Mouse (Mus musculus) cerebellum, adult 8-10 months (tissue): ENCODE data around the gene Cltrn.

Source experiments
- DNase-seq: peaks from one replicate; pipeline ENCODE4 v3.0.0; 2022

Cltrn gene

DNA sequence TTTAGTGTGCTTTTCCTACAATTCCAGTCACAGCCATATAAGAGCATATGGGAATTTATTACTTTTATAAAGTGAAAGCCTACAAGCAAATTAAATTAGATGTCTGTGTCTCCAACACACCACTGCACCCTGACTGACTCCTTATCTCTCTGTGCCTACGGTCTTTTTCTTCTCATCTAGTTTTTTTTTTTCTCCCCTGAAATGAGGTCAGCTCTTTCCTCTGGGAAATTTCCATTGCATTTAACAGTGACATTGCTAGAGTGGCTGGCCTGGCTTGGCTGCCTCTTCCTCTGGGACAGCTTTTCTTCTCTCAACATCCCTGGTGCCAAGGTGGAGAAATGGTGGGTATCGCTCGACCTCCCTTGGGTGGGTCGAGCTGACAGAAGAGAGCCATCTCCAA lies at the start of gene Cltrn:
TSS of gene Cltrn (plus strand) at position 249 of the 400 bp plus-strand sequence.
- DNase-seq: peak; percentile 8

- DNase-seq: no peak
Observed at GRCm38 (mm10) chrX:164038882-164039281, 49.7 kb upstream of the Cltrn start.

DNA sequence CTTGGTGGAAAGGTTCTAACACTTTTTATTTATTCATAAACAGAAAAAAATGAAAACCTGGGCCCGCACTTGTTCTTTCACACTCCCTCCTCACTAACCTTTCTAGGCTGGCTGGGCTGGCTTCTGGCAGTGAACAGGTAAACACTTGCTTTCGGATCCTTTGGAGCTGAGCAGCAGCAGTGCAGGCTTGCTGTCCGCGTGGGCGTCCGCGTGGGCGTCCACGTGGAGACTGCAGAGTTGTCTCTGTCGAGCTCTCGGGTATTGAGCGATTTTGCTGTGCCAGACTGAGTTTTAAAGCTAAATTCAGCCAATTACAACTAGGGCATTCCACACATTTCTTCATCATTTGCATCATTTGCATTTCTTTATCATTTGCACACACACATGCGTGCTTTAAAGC lies 46.6 kb upstream of the Cltrn start:
- no peak for DNase-seq

DNA sequence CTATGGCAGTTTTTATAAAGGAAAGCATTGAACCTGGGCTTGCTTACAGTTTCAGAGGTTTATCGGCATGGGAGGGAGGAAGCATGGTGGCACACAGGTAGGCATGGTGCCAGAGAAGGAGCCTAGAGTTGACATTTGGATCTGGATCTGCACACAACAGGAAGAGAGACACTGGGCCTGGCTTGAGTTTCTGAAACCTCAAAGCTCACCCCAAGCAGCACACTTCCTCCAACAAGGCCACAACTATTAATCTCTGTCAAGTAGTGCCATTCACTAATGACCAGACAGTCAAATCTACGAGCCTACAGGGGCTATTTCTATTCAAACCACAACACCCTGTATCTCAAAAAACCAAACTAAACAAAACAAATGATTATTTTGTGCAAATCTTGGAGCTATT lies 41.9 kb upstream of the Cltrn start:
- no peak for DNase-seq

DNA sequence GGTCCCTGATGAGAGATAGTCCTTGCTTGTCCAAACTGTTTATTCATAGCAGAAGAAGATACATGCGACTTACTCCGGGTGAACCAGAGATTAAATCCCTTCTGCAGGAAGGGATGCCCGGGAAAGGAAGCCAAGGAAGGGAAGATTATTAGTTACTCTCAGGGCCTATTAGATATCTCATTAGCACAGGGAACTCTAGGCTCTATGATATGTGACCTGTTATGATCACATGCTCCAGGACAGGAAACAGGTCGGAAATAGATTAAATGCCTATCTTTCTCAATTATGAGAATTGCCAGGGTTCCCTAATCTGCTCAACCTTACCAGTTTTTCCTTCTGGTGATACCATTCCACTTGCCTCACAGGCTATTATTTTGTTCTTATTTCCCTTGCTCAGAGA lies 32.9 kb upstream of the Cltrn start:
- no peak for DNase-seq

DNA sequence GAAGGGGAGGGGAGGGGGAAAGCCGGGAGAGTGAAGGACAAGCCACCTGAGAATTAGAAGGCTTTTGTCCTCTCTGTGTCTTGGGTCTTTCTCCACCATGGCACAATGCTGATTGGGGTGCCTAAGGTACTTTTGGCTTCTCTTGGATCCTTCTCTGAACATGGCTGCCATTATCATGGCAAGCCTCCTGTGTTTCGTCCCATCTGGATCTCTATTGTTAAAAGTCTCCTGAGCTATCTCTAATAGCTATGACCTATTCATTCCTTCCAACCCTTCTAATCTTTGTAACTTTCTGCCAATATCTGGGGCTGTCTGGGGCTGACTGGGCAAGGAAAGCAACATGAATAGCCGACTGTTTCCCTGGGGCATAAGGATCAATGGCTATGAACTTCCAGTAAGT lies 30.1 kb upstream of the Cltrn start:
- DNase-seq: no peak

- no peak for DNase-seq
Observed at GRCm38 (mm10) chrX:164059070-164059469, 29.6 kb upstream of the Cltrn start.

GRCm38 (mm10) chrX:164066185-164066584 lies 22.4 kb upstream of the Cltrn start:
- DNase-seq: peak; percentile 40

DNA sequence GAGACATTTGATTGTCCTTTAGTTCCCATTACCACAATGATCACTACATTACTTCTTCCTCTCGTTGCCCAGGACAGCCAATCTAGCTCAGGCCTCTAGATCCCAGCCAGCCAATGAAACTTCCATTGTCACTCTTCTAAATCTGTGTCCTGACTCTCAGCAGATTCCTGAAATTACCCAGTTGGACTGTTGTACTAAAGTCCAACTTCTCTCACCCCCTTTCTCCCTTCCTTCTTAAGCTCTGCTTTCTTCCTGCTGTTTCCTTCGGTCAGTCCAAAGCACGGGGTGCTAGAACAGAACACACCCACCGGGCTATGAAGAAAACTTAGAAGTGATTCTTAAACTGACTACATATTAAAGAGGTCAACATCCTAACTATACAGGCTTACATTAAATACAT lies 19.7 kb upstream of the Cltrn start:
- no peak for DNase-seq

GRCm38 (mm10) chrX:164076040-164076775 lies 12.4 kb upstream of the Cltrn start, which contains the start of gene Siah1b:
Gene Siah1b, minus strand, starts transcription at chrX:164076493.
- DNase-seq: peak; percentile 91

DNA sequence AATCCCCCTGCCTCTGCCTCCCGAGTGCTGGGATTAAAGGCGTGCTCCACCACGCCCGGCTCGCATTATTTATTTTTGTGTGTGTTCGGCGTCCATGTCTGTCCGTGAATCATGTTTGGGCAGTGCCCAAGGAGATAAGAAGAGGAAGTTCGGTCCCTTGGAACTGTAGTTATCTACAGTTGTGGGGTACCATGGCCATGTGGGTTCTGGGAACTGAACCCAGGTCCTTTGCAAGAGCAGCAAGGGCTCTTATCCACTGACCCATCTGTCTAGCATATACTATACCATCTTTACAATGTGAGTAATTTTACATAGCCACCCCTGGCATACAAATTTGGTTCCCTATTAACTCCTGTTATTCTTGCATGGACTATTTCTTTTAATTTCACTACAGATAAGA lies 6.6 kb upstream of the Cltrn start:
- no peak for DNase-seq

DNA sequence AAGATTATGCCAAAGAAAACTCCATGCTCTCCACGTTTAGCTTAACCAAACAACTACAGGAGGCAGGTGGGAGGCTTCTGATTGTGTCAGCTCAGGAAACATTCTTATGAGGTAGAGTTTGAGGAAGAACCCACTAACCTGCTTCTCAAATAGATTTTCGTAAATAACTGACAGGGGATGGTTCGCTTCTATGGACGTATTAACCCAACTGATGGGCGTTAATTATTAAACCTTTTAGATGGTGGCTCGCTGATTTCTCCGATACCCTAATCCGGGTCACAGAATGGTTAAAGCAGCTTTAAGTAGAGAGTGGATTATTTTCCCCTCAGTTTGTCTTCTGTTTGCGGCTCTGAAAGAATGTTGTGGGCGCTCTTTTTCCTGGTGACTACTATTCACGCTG lies 1.3 kb downstream of the Cltrn start:
- DNase-seq: no peak

GRCm38 (mm10) chrX:164092300-164093169 lies 3.9 kb downstream of the Cltrn start:
- DNase-seq: no peak

- no peak for DNase-seq
Observed at GRCm38 (mm10) chrX:164093435-164093834, 4.8 kb downstream of the Cltrn start.

DNA sequence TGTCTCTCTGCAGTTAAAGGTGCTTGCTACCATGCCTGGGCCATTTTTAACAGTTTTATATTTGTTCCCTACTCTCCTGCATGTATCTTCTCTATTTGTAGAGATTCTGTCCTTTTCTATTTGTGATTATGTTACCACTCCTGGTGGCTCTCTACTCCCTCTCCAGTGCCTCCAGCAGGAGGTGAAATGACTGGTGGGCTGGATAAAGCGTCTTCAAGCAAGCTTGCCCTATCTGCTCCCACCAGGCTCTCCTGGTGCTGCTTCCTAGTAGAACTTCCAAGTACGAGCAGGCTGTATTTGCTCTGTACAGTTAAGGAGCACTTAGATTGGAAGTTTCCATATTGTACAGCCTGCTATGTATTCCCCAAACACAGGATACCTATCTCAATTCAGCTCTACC lies 7.2 kb downstream of the Cltrn start:
- no peak for DNase-seq

GRCm38 (mm10) chrX:164101483-164101882 lies 12.9 kb downstream of the Cltrn start:
- DNase-seq: no peak

DNA sequence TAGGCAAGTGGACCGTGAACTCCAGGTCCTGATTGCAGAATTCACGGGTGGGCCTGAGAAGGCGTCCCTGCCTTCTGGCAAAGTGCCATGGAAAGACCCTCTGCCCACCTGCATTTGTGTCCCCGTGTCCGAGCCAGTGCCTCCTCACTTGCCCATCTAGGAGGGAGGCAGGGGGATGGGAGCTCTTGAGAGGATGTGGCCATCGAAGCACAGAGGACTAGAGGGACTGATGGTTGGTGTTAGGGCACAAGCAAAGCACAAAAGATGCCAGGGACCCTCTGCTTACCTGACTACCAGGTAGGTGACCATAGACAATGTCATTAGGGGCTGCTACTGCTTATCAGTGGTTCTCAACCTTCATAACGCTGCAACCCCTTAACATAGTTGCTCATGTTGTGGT lies 13.6 kb downstream of the Cltrn start:
- DNase-seq: no peak

DNA sequence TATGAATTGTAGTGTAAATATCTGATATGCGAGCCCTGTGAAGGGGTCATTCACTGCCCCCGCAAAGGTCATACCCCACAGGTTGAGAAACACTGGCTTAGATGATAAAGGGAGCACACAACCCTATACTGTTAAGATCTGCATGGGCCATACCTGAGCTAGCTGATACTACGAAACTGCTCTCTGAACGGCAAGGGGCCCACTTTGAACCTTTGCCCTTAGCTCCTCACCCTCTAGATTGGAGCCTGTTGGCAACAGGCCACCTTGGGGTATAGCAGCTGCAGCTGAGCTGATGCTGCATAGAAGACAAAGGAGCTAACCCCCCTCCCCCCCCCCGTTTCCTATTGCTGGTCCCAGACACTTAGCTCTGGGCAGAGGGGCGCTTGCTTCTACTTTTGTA lies 14.0 kb downstream of the Cltrn start:
- no peak for DNase-seq

- DNase-seq: no peak
Observed at GRCm38 (mm10) chrX:164111146-164111545, 22.5 kb downstream of the Cltrn start.

- DNase-seq: no peak
Observed at GRCm38 (mm10) chrX:164113744-164114143, 25.1 kb downstream of the Cltrn start.

GRCm38 (mm10) chrX:164123942-164124341 lies 35.3 kb downstream of the Cltrn start:
- no peak for DNase-seq

DNA sequence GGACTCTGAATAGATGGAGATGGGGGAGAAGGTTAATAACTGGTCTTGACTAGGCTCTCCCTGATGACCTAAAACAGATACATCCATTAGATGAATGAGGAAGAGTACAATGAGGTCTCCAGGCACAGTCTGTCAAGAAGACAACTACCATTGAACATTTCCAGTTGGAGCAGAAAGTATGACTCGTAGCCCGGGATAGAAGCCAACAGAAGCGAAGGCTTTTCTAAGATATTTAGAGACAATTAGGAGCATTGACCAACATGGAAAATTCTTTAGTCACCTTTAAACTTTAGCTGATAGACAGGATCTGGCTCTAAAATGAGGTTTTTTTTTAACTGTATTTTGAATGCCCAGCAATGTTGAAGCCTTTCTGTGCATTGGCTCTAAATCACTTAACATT lies 44.9 kb downstream of the Cltrn start:
- no peak for DNase-seq

DNA sequence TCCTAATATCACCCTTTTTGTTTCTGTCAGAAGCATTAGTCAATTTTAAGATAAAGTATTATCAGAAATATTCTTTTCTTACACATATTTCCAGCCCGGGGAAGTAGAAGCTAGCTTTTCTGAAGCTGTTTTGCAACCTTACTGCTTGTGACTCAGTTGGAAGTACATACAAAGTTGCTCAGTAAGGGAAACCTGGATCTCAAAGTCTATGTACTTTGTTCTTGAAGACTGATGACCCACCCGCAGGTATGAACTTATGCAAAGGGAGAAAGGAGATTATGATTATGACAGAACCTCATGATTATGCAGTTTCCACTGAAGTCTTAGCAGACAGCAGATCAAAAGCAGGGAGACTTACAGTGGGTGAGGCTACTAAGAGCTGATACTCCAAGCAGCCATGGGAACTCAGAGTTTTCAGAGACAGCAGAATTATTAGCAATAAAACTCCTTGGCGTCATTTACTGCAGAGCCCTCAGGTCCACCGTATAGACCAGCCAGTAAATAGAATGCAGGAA lies 46.7 kb downstream of the Cltrn start:
- no peak for DNase-seq

- DNase-seq: no peak
Observed at GRCm38 (mm10) chrX:164139032-164139431, 50.4 kb downstream of the Cltrn start, which contains the start of gene Ace2. Gene Ace2, plus strand, starts transcription at chrX:164139332.
